In genomic region chr2:162772520-162772919, GRCm38 (mm10) we compare ENCODE assay signal across 25 mouse cellular contexts.
"Had no signal": no experiment of that assay in that cellular context is flagged by ENCODE, and none has a peak within 500 bp of the region (broad histone marks: within the 10 kb centered on the region; RNA-seq: fewer than 3 reads in every experiment).

No protein-coding gene starts in this region.

- H3K27me3 ChIP-seq: embryonic facial prominence, embryonic 12.5 days; embryonic facial prominence, embryonic 13.5 days; embryonic facial prominence, embryonic 15.5 days; forebrain, embryonic 12.5 days; forebrain, embryonic 13.5 days; forebrain, embryonic 15.5 days had no signal

- H3K4me3 ChIP-seq: embryonic facial prominence, embryonic 10.5 days; embryonic facial prominence, embryonic 12.5 days; embryonic facial prominence, embryonic 13.5 days; embryonic facial prominence, embryonic 15.5 days; erythroblast, embryonic 14.5 days; forebrain, embryonic 10.5 days; forebrain, embryonic 12.5 days; forebrain, embryonic 13.5 days; forebrain, embryonic 15.5 days; gastrocnemius, adult 2 months; heart, adult 2 months had no signal

- H3K36me3 ChIP-seq: embryonic facial prominence, embryonic 10.5 days; embryonic facial prominence, embryonic 12.5 days; embryonic facial prominence, embryonic 13.5 days; embryonic facial prominence, embryonic 15.5 days; forebrain, embryonic 10.5 days; forebrain, embryonic 12.5 days; forebrain, embryonic 15.5 days had no signal

- H3K27ac ChIP-seq: embryonic facial prominence, embryonic 10.5 days; embryonic facial prominence, embryonic 12.5 days; embryonic facial prominence, embryonic 13.5 days; embryonic facial prominence, embryonic 15.5 days; forebrain, embryonic 10.5 days; forebrain, embryonic 12.5 days; forebrain, embryonic 13.5 days; forebrain, embryonic 15.5 days; gastrocnemius, adult 2 months; heart, adult 2 months had no signal

- DNase-seq: cerebellum, adult 2 months; cerebellum, adult 8-10 months; cerebellum, adult 9-10 months; cerebellum, adult 9-11 months; cerebellum, postnatal 10 days; cerebellum, postnatal 14 days; cerebellum, postnatal 25 days; cerebellum, postnatal 36 days; embryo, embryonic 11 days; forebrain, postnatal 0 days; gastrocnemius, adult 2 months; gastrocnemius, postnatal 10 days; gastrocnemius, postnatal 14 days; gastrocnemius, postnatal 25 days; gastrocnemius, postnatal 36 days; heart, adult 2 months had no signal

- H3K4me1 ChIP-seq: embryonic facial prominence, embryonic 10.5 days; embryonic facial prominence, embryonic 12.5 days; embryonic facial prominence, embryonic 13.5 days; embryonic facial prominence, embryonic 15.5 days; forebrain, embryonic 10.5 days; forebrain, embryonic 12.5 days; forebrain, embryonic 13.5 days; forebrain, embryonic 15.5 days had no signal

- H3K9me3 ChIP-seq: embryonic facial prominence, embryonic 10.5 days; embryonic facial prominence, embryonic 12.5 days; embryonic facial prominence, embryonic 13.5 days; embryonic facial prominence, embryonic 15.5 days; forebrain, embryonic 10.5 days; forebrain, embryonic 12.5 days; forebrain, embryonic 13.5 days; forebrain, embryonic 15.5 days had no signal
